Mouse (Mus musculus) gastrocnemius, postnatal 4 days (tissue): Measurements from ENCODE around the gene Map3k11. TPM values are rescaled to one million over a fixed set of nuclear protein-coding genes. Genes with fewer than 3 reads are reported as not detected.
"Not testable (repeated sequence)": the region's sequence is repeated elsewhere in the genome, so short reads cannot be mapped to it uniquely, and the experiment has no call there.

Source experiments
- DNase-seq, 2 experiments: peaks; one replicate each; pipeline ENCODE4 v3.0.0; 2021 to 2022; ENCODE audit warnings: low spot score in 2 of 2, mixed read lengths in 2 of 2
- total RNA-seq, 2 experiments: library from RNA; stranded (reverse); gene quantifications; 2 replicates each; pipeline ENCODE4 v1.2.3; 2021

Map3k11 gene
- total RNA-seq, 2 experiments from 2014 or later = 29.7 to 30.2 TPM

DNA sequence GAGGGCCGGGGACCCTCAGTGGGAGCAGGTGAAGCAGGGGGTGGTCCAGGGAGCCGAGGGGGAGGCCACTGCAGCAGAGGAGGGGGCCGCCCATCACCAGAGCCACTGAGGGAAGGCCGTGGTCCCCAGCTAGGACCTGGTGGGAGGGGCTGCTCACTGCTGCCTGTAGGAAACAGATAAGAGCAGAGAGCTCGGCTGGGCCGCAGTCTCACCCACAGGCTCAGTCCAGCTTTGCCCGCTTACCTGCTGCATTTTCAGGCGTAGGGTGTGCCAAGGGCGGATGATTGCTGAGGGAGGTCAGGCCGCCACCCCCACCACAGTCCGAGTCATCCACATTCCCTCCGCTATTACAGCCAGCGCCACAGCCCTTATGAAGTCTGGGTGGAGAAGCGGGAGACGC is 23.1 kb upstream of the Map3k11 start:
- no peak for DNase-seq

GRCm38 (mm10) chr19:5666386-5666785 is 22.2 kb upstream of the Map3k11 start:
- no peak for DNase-seq

DNA sequence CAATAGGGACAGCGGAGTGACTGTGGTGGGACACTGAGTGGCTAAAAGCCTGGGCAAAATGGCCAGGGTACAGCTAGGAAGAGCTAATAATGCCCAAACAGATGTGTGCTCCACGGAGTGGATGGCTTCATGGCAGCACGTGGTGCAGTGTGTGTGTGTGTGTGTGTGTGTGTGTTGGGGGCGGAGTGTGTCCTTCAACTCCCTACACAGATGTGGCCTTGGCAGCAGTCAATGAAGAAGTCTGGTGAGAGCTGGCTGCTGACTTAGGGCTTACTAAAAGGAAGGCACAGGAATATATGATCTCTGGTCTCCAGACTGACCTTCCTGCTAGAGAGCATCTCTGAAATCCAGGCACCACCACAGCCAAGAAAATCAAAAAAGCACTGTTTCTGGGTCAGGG is 20.2 kb upstream of the Map3k11 start:
- DNase-seq = no peak

DNA sequence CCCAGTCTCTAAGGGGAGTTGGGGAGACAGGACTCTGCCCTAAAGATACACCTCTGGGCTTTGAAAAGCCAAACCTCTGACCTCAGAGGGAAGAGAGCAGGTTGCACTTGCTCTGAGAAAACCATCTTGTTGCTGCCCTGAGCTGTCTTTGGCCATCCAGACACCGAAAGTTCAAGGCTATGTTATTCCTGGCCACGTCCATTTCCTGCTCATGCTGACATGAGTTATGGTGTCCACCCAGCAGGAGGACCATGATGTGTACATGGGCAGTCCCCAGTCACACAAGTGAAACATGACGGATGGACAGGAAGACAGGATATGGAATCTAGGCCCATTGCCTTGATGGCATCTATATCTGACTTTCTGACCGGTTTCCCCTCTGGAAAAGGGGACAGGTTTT is 8.1 kb upstream of the Map3k11 start:
- DNase-seq = no peak

DNA sequence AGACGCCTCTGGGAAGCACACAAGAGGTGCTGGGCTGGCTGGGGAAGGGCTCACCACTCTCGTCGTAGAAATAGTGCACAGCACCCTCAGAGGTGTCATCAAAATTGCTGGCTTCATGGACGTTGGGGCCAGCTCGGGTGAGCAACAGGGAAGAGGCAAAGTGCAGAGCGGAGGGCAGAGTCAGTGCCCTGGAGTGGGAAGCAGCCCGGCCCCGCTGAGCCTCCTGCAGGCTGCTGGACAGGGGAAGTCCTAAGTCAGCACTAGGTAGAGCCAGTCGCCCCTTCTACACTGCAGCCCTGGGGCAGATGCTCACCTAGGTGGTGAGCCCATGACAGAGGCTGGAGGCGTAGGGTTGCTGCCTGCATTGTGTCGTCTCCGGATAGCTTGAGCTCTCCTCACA is 4.3 kb upstream of the Map3k11 start:
- DNase-seq = no peak

- no peak for DNase-seq
Observed at GRCm38 (mm10) chr19:5684985-5685384, 3.6 kb upstream of the Map3k11 start.

- DNase-seq = no peak
Observed at GRCm38 (mm10) chr19:5685431-5685830, 3.1 kb upstream of the Map3k11 start.

DNA sequence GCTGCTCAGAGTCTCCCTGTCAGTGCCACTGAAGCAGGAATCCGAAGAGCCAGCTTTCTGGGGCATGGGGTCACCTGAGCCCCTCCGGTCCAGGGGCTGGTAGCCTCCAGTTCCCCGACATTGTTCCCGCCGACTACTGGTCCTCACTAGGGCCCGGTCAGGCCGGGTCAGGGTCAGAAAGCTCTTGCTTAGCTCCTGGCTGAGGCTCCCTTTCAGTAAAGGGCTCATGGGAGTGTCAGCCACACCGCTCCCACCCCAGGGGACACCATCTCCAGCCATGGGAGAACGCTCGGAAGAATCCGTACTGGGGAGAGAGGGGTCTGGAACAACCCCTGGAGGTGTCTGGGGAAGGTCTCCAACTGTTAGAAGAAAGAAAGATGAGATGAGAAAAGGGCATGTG is 2.7 kb upstream of the Map3k11 start:
- no peak for DNase-seq

GRCm38 (mm10) chr19:5686437-5686836 is 2.1 kb upstream of the Map3k11 start:
- DNase-seq = no peak

DNA sequence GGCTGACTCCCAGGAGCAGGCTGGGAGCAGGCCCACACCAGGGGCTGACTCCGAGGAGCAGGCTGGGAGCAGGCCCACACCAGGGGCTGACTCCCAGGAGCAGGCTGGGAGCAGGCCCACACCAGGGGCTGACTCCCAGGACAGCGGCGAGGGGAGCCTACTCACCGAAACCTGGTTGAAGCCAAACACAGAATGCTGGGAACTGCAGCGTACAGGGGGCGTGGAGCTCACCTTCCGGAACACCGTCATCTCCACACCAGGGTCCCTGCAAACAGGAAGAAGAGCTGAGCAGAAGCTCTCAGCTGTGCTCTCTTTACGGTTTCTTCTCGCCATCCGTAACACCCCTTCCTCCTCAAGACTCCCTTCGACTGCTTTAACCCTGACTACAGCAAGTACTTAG is 1.6 kb upstream of the Map3k11 start:
- not testable (repeated sequence) for DNase-seq

DNA sequence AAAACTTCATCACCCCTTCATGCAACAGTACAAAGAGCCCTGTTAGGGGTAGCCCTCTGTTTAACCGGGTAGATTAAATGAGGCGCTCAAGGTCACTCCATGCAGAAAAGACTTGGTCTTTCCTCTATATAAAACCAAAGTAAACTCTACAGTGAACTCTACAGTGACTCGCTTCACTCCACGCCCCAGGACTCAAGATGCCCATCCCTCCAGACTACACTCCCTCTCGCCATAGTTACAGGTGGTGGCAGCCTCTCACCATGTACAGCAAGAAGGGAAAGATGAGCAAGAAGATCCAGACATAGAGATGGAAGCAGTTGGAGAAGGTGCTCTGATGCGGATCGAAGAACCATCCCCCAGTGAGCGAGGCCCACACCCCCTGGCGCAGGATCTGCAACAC is 804 bp upstream of the Map3k11 start:
- no peak for DNase-seq

DNA sequence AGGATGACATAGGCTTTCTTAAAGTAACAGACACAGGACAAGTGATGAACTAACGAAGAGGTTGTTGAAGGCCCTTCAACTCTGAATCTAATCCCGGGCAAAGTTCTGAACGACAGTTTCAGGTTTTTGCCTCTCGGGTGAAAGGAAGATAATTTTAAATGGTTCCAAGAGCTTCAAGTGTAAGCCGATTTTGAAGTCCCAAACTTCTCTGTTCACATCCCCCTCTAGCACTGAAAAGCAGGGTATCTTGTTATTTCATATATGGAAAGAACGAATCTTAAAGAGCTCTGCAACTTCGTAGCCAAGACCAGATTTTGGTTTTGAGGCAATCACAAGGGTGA is 516 bp downstream of the Map3k11 start:
- DNase-seq = no peak

DNA sequence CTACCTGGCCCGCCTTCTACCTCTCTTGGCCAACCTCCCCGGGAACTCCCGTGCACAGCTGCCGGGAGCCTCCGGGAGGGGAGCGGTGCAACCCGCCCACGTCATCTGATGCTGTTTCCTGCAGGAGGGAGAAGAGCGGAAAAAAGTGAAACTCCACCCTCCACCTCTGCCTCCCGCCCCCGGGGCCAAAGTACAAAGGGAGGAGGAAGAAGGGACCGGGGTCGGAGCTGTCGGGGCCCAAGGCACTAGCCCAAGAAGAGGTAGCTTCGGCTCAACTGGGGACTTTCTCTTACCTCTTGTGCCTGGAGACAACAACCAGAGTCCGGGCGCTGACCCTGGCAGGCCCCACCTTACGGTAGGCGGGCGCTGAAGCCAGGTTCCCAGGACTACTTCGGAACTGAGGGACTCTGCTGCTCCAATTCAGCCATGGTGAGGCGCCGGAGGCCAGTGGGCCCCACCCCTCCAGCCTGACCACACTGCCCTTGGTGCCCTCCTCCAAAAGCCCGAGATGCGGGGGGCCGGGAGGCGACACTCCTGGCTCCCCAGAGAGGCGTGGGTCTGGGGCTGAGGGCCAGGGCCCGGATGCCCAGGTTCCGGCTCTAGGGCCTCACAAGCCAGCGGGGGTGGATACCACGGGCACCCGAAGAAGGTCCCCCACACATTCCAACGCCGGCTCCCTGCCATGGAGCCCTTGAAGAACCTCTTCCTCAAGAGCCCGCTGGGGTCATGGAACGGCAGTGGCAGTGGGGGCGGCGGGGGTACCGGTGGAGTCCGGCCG is 1.2 kb downstream of the Map3k11 start:
- peak; percentile 71 to 87 for DNase-seq

- DNase-seq = no peak
Observed at GRCm38 (mm10) chr19:5690343-5690735, 1.8 kb downstream of the Map3k11 start.

- no peak for DNase-seq
Observed at GRCm38 (mm10) chr19:5691601-5692000, 3.1 kb downstream of the Map3k11 start.

DNA sequence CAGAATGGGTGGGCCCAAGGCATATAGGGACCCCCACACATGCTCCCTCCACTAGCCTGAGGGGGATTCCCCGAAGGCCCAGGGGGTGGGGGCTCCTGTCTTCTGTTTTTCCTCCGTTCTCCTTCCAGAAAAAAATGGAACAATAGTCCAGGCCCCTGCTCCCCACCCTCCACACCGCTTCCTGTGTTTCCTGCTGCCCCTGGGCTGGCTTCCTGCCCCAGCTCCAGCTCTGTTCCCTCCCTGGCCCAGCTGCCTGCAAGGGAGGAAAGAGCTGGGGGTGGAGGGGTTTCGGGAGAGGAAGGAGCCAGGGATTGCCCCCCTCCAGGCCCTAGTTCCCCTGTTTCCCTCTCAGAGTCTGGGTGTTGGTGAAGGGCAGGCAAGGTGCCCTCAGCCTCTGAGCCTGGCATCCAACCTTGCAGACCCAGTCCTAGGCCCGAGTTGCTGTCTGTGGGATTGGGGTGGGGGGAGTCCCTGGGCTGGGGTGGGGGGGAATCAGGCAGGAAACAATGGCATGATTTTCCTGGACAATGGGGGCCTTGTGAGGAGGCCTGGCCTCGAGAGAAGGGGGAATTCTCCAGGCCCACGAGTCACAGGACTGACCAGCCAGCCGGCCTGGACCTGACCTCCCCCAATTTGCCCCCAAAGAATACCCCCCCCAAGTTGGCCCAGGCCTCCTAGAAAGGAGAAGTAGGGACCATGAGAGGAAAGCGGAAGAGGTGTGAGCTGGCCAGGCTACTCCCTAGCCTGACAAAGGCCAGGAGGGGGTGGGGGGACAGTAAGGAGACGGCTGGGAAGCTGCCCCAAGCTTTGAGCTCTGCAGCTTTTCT is 3.8 kb downstream of the Map3k11 start:
- DNase-seq = no peak

GRCm38 (mm10) chr19:5692913-5693396 is 4.4 kb downstream of the Map3k11 start:
- no peak for DNase-seq

- no peak for DNase-seq
Observed at GRCm38 (mm10) chr19:5693801-5694200, 5.3 kb downstream of the Map3k11 start.

- DNase-seq = no peak
Observed at GRCm38 (mm10) chr19:5695849-5696462, 7.4 kb downstream of the Map3k11 start.

GRCm38 (mm10) chr19:5704163-5704800 is 15.7 kb downstream of the Map3k11 start, which contains the start of gene Kcnk7:
Gene Kcnk7, plus strand, starts transcription at chr19:5704367.
- DNase-seq = no peak

- peak in 1 of 2 experiments; percentile 71 for DNase-seq
Observed at GRCm38 (mm10) chr19:5704801-5705571, 16.4 kb downstream of the Map3k11 start.
